Mouse (Mus musculus) embryonic facial prominence, embryonic 10.5 days (tissue): ENCODE results near the gene Tex52. TPM values are rescaled to one million over a fixed set of nuclear protein-coding genes. Genes with fewer than 3 reads are reported as not detected.

ENCODE experiments used
- DNase-seq: peaks from one replicate; pipeline ENCODE4 v3.0.0-alpha.2; 2017; ENCODE audit warnings: low spot score
- H3K27ac ChIP-seq: fragments of 300-500 bp; sonication (generic); replicated peaks from 2 replicates; pipeline ENCODE4 v1.5.1; 2016; ENCODE audit warnings: mild to moderate bottlenecking
- H3K27me3 ChIP-seq: fragments of 300-500 bp; sonication (generic); replicated peaks from 2 replicates; pipeline ENCODE4 v1.6.1; 2016; ENCODE audit warnings: low read depth, mild to moderate bottlenecking; ENCODE audit not compliant: poor library complexity, severe bottlenecking
- H3K36me3 ChIP-seq: fragments of 300-500 bp; sonication (generic); replicated peaks from 2 replicates; pipeline ENCODE4 v1.6.1; 2016; ENCODE audit warnings: mild to moderate bottlenecking, moderate library complexity
- H3K4me1 ChIP-seq: fragments of 300-500 bp; sonication (generic); 2 replicates; pipeline ENCODE4 v1.6.1; 2016
- H3K4me3 ChIP-seq: fragments of 300-500 bp; sonication (generic); 2 replicates; pipeline ENCODE4 v1.5.1; 2016; ENCODE audit warnings: mild to moderate bottlenecking, moderate library complexity
- H3K9me3 ChIP-seq: fragments of 300-500 bp; sonication (generic); 2 replicates; pipeline ENCODE4 v1.6.1; 2016; ENCODE audit warnings: mild to moderate bottlenecking
- WGBS: fragments of 180-500 bp; shearing (Covaris S2); methylation state at CpG from one replicate; pipeline ENCODE4 v1.1.7; 2016; 5-methylcytosine and 5-hydroxymethylcytosine counted together
- polyA plus RNA-seq: library from polyadenylated mRNA; unstranded; fragments of >200 nt; fragmentation: Nextera tagmentation; extraction: Ambion mirVana; gene quantifications from 2 replicates; pipeline ENCODE4 v1.2.1, GENCODE M21; 2016

Tex52 gene
- polyA plus RNA-seq, 1 experiment from 2014 or later, result 0.55 TPM

DNA sequence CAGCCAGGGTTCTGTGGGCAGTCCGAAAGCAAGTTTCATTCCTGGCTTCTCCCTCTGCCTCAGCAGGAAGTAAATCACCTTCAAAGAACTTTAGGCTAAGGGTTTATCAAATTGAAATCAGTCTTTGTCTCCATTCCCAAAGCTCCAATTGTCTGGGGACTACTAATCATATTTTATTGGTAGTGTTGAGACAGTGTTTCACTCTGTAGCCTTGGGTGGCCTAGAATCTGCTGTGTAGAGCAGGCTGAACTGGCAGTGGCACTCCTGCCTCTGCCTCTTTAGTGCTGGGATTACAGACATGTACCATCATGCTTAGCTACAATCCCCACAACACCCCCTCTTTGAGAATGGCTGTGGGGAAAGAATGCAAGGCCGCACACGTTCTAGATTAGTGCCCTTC, 46.2 kb downstream of the Tex52 start:
- 88% methylated on average over 3 of the region's 3 CpGs for WGBS
- Histone ChIP-seq H3K4me3 (no peak overlapping the region), H3K27ac (no peak overlapping the region), H3K9me3 (no peaks in the 10 kb centered on the region), H3K4me1 (peaks cover 7% of the 10 kb centered on the region; the same call in 1 of the 2 replicates), H3K27me3 (no peaks in the 10 kb centered on the region), H3K36me3 (peaks cover 29% of the 10 kb centered on the region)
- no peak for DNase-seq

DNA sequence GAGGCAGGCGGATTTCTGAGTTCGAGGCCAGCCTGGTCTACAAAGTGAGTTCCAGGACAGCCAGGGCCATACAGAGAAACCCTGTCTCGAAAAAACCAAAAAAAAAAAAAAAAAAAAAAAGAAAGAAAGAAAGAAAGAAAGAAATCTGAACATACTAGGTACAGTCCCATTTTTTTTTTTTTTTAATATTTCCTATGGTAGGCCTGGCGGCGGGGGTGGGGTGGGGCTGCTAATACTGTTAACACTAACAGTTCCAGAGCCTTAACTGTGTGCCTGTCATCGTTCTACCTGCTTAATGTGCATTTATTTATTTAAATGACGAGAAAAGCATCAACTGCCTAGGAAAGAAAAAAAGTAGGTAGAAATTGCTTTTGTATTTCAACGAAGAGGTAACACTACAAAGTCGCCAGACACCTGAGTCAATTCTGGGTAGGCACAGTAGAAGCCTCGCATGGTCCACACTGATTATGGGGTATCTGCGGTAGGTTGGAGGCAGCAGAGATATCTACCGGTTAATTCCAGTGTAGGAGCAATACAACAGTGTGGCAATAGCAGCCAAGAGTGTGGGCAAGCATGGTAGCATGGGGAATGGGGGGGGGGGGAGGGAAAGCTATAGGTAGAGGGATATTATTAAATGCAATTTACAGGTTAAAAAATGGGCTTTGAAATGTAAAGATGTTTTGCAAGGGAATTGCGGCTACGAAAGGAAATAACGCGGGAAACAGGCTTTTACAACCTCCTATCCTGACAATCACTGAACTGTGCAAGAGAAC, 48.4 kb downstream of the Tex52 start:
- H3K4me1 ChIP-seq, result peaks cover 7% of the 10 kb centered on the region; the same call in 1 of the 2 replicates
- H3K4me3 ChIP-seq, result peak overlapping the region; percentile 72
- no peaks in the 10 kb centered on the region for H3K27me3 ChIP-seq
- DNase-seq, result no peak
- peak overlapping the region; percentile 98 for H3K27ac ChIP-seq
- WGBS, result 53% methylated on average over 16 of the region's 16 CpGs
- no peaks in the 10 kb centered on the region for H3K9me3 ChIP-seq
- H3K36me3 ChIP-seq, result peaks cover 32% of the 10 kb centered on the region

DNA sequence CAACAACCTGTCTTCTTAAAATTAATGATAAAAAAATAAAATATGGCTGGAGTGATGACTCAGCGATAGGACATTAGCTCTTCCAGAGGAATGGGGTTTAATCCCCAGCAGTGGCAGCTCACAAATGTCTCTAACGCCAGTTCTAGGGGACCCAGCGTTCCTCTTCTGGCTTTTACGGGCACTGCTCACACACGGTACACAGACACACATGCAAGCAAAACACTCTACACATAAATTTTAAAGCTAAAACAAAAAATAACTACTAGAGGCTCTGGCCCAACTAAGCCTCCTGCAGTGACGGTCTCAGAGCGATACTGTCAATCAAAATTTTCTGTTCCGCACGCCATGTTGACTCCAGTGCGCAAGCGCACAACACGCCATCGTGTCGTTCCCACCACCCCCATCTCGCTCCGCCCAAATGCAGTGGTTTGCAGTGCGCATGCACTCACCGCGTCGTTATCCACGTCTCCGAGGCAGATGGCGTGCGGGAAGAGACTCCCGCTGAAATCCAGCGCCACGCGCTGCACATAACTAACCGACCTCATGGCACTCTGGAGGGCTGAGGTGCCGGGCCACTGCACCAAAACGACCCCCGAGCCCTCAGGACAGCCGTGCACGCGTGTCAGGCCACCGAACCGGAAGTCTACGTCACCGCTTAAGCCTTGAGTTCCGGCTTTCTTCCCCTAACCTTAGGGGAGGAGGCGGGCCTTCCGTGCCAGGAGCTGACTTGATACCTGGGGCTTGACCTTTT, 49.2 kb downstream of the Tex52 start, which contains the start of gene Itfg2:
Gene Itfg2, minus strand, starts transcription at position 663 of the 751 bp plus-strand sequence.
- no peaks in the 10 kb centered on the region for H3K27me3 ChIP-seq
- peak within 1 kb of the TSS; percentile 98 for H3K27ac ChIP-seq
- peak within 1 kb of the TSS; percentile 72 for H3K4me3 ChIP-seq
- H3K9me3 ChIP-seq, result no peaks in the 10 kb centered on the region
- peak; percentile 94 for DNase-seq
- H3K4me1 ChIP-seq, result peaks cover 7% of the 10 kb centered on the region; the same call in 1 of the 2 replicates
- peaks cover 38% of the 10 kb centered on the region for H3K36me3 ChIP-seq
- under 1% methylated on average over 42 of the region's 42 CpGs for WGBS

DNA sequence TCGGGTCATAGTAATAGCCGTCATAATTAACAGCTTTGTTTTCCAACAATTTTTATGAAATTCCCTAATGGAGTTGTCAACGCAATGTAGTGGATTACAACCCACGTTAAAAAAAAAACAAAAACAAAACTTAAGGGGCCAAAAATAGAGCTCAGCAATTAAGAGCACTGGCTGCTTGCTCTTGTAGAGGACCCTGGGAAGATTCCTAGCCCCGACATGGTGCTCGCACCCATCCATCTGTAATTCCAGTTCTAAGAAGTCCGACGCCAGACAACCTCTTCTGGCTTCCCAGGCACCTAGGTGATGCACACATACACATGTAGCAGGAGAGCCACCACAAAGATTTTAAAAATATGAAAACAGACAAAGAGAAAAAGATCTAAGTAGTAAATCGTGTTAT, 49.8 kb downstream of the Tex52 start:
- DNase-seq, result no peak
- Histone ChIP-seq H3K4me3 (peak overlapping the region; percentile 72), H3K9me3 (no peaks in the 10 kb centered on the region), H3K4me1 (peaks cover 7% of the 10 kb centered on the region; the same call in 1 of the 2 replicates), H3K27me3 (no peaks in the 10 kb centered on the region), H3K27ac (peak overlapping the region; percentile 98), H3K36me3 (peaks cover 38% of the 10 kb centered on the region)
- WGBS, result 19% methylated on average over 9 of the region's 9 CpGs

DNA sequence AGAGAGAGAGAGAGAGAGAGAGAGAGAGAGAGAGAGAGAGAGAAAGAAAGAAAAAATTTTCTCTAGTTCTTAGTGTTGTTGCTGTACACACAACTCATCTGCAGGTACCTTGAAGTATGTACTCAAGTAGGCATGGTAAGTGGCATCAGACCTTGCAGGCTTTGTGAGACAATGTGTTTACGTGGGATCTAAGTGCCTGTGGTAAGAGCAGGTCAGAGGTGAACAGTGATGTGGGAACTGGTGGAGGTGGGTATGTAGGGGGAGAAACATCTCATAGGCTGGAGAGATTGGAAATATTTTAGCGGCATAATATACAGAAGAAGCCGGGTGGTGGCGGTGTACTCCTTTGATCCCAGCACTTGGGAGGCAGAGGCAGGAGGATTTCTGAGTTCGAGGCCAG, 52.3 kb downstream of the Tex52 start:
- H3K4me1 ChIP-seq, result peaks cover 7% of the 10 kb centered on the region; the same call in 1 of the 2 replicates
- peaks cover 56% of the 10 kb centered on the region for H3K36me3 ChIP-seq
- no peaks in the 10 kb centered on the region for H3K27me3 ChIP-seq
- H3K9me3 ChIP-seq, result no peaks in the 10 kb centered on the region
- H3K4me3 ChIP-seq, result no peak overlapping the region
- WGBS, result 93% methylated on average over 5 of the region's 5 CpGs
- DNase-seq, result no peak
- no peak overlapping the region for H3K27ac ChIP-seq

DNA sequence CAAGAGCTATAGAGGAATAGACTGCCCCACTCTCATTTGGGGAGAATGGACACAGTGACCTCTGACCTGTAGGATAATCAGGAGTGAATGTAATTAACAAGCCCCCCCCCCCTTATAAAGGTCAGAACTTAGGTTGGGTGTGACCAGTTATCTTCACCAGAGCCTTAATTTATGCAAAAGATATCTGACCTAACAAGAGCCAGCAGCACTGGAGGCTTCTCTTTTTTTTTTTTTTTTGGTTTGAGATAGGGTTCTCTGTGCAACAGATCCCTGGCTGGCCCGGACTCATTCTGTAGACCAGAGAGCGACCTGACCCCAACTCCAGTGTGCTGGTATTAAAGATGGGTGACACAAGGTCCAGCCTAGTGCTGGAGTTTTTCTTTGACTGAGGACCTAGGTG, 54.0 kb downstream of the Tex52 start:
- H3K27me3 ChIP-seq, result no peaks in the 10 kb centered on the region
- H3K27ac ChIP-seq, result no peak overlapping the region
- 0 out of 2 replicates have a peak, but pooled peaks cover 3% of the 10 kb centered on the region for H3K4me1 ChIP-seq
- H3K4me3 ChIP-seq, result no peak overlapping the region
- peaks cover 73% of the 10 kb centered on the region for H3K36me3 ChIP-seq
- WGBS, result 96% methylated on average over 2 of the region's 2 CpGs
- DNase-seq, result no peak
- H3K9me3 ChIP-seq, result no peaks in the 10 kb centered on the region

DNA sequence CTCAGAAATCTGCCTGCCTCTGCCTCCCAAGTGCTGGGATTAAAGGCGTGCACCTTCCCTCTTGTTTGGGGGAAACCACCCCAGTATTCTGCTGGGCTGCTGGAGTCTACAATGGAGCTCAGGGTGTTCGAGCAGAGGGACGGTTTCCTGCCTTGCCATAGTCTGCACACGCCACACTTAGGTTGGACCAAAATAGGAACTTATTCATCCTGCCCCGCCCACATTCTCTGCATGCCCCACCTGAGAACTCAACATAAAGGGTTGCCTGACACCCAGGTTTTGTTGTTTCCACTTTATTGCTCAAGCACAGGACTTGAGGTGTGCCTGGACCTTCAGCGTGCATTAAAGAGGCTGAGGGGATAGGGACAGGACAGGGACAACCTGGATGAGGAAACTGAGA, 54.6 kb downstream of the Tex52 start:
- Histone ChIP-seq H3K36me3 (peaks cover 78% of the 10 kb centered on the region), H3K4me3 (no peak overlapping the region), H3K4me1 (0 out of 2 replicates have a peak, but pooled peaks cover 3% of the 10 kb centered on the region), H3K27me3 (no peaks in the 10 kb centered on the region), H3K27ac (no peak overlapping the region), H3K9me3 (no peaks in the 10 kb centered on the region)
- WGBS, result 94% methylated on average over 6 of the region's 6 CpGs
- DNase-seq, result no peak

DNA sequence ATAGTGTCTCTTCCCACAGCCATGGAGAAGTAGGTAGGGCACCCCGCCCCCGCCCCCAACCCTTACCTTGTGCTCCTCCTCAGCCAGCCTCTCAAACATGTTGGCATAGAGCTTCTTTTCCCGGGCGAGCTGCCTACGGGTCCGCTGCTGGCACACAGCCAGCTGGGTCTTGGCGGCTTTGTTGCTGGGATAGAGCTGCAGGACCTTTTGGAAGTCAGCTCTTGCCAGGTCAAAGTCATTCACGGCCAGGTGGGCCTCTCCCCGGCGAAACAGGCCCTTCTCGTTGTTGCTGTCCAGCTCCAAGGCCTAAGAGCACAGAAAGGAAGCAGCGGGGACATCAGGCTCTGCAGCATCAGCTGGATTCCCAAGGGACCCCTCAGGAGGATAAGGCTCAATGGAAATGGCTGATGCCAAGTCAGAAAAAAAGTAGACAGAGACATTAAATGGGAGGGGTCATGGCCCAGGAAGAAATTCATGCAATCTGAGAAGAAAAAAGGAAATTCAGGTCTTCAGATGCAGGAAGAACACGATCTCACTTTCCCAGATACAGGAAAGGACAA, 57.2 kb downstream of the Tex52 start:
- WGBS, result 93% methylated on average over 13 of the region's 13 CpGs

DNA sequence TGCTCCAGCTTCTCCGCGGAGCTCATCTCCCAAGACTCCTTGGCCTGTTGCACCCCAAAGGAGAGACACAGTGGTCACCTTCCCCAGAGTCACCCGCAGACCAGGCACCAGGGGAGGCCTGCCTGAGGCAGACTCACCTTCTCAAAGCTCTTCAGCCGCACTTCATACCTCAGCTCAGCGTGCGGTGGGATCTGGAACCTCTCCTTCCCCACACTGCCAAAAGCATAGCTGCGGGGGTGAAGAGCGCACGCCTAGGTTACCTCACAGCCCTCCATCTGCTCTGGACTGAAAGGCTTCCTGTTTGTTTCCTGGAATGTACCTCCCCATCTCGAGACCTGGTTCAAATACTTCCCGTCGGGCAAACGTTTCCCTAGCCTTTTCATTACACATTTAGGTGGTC, 58.3 kb downstream of the Tex52 start:
- H3K4me3 ChIP-seq, result no peak overlapping the region
- H3K27me3 ChIP-seq, result no peaks in the 10 kb centered on the region
- no peak overlapping the region for H3K27ac ChIP-seq
- H3K36me3 ChIP-seq, result peaks cover 82% of the 10 kb centered on the region
- no peaks in the 10 kb centered on the region for H3K9me3 ChIP-seq
- no peak for DNase-seq
- 94% methylated on average over 13 of the region's 13 CpGs for WGBS
- H3K4me1 ChIP-seq, result peaks cover 13% of the 10 kb centered on the region

More for the DNA sequence above, 57.2 kb downstream of the Tex52 start:
- no peaks in the 10 kb centered on the region for H3K9me3 ChIP-seq
- peaks cover 11% of the 10 kb centered on the region for H3K4me1 ChIP-seq
- peaks cover 93% of the 10 kb centered on the region for H3K36me3 ChIP-seq
- no peak for DNase-seq
- H3K27ac ChIP-seq, result no peak overlapping the region
- no peaks in the 10 kb centered on the region for H3K27me3 ChIP-seq
- H3K4me3 ChIP-seq, result no peak overlapping the region

Other genes starting within 250 kb of the Tex52 start
- 69.3 and 69.7 TPM in 2 replicates for gene Tspan9, start 231.9 kb upstream of the Tex52 start, polyA plus RNA-seq
- 2.9 and 3.2 TPM in 2 replicates for gene Tead4, start 74.6 kb upstream of the Tex52 start, polyA plus RNA-seq
- 22.2 and 23.4 TPM in 2 replicates for gene Tulp3, start 19.6 kb upstream of the Tex52 start, polyA plus RNA-seq
- gene Rhno1, start 12.5 kb upstream of the Tex52 start, polyA plus RNA-seq, result 191 and 193 TPM in 2 replicates
- 63.0 and 68.7 TPM in 2 replicates for gene Foxm1, start 12.5 kb upstream of the Tex52 start, polyA plus RNA-seq
- gene Gm44596, start within 50 bp of the Tex52 start, polyA plus RNA-seq, result not detected in 2 replicates
- gene Nrip2, start 23.8 kb downstream of the Tex52 start, polyA plus RNA-seq, result 2.0 and 2.2 TPM in 2 replicates
- 39.0 and 43.7 TPM in 2 replicates for gene Itfg2, start 49.5 kb downstream of the Tex52 start, polyA plus RNA-seq
- gene Fkbp4, start 63.2 kb downstream of the Tex52 start, polyA plus RNA-seq, result 813 and 858 TPM in 2 replicates
- not detected in 2 replicates for gene Pzp, start 151.3 kb downstream of the Tex52 start, polyA plus RNA-seq
- 0.20 TPM in 1 of 2 replicates, not detected in the other for gene A2ml1, start 206.2 kb downstream of the Tex52 start, polyA plus RNA-seq
- gene Klrb1a, start 248.1 kb downstream of the Tex52 start, polyA plus RNA-seq, result not detected in 2 replicates